Mouse (Mus musculus) forebrain, embryonic 11.5 days (tissue): Measurements from ENCODE around the gene Dpp7. TPM values are rescaled to one million over a fixed set of nuclear protein-coding genes. Genes with fewer than 3 reads are reported as not detected.

Source experiments
- ATAC-seq: fragments of 200-750 bp; cut with Nextera tagmentation; replicated peaks from 2 replicates; pipeline ENCODE4 v1.8.0; 2017; ENCODE audit warnings: moderate TSS enrichment; ENCODE audit not compliant: low FRiP score
- DNase-seq: peaks from one replicate; pipeline ENCODE4 v3.0.0-alpha.2; 2017; ENCODE audit warnings: low spot score
- H3K27ac ChIP-seq: fragments of 300-500 bp; sonication (generic); 2 replicates; pipeline ENCODE4 v1.5.1; 2014; ENCODE audit warnings: low read depth, low read length
- H3K27me3 ChIP-seq: fragments of 300-500 bp; sonication (generic); 2 replicates; pipeline ENCODE4 v1.6.1; 2014; ENCODE audit warnings: mild to moderate bottlenecking, low read length, mixed read lengths; ENCODE audit not compliant: control insufficient read depth, insufficient read depth
- H3K36me3 ChIP-seq: fragments of 300-500 bp; sonication (generic); 2 replicates; pipeline ENCODE4 v1.6.1; 2014; ENCODE audit warnings: mild to moderate bottlenecking, low read length, moderate library complexity, mixed read lengths; ENCODE audit not compliant: control insufficient read depth, insufficient read depth
- H3K4me1 ChIP-seq: fragments of 300-500 bp; sonication (generic); replicated peaks from 2 replicates; pipeline ENCODE4 v1.6.1; 2014; ENCODE audit warnings: low read length, mixed read lengths; ENCODE audit not compliant: control insufficient read depth, insufficient read depth
- H3K4me2 ChIP-seq: fragments of 300-500 bp; sonication (generic); 2 replicates; pipeline ENCODE4 v1.6.1; 2014; ENCODE audit warnings: low read depth, mild to moderate bottlenecking, low read length, moderate library complexity, mixed read lengths; ENCODE audit not compliant: severe bottlenecking
- H3K4me3 ChIP-seq: fragments of 300-500 bp; sonication (generic); 2 replicates; pipeline ENCODE4 v1.5.1; 2014; ENCODE audit warnings: low read depth, low read length
- H3K9ac ChIP-seq: fragments of 300-500 bp; sonication (generic); 2 replicates; pipeline ENCODE4 v1.6.1; 2014; ENCODE audit warnings: low read length
- H3K9me3 ChIP-seq: fragments of 300-500 bp; sonication (generic); 2 replicates; pipeline ENCODE4 v1.6.1; 2016; ENCODE audit warnings: low read length, mixed read lengths; ENCODE audit not compliant: control insufficient read depth
- WGBS: fragments of 180-500 bp; shearing (Covaris S2); extraction: QIAGEN DNeasy Blood & Tissue Kit; methylation state at CpG from one replicate; pipeline ENCODE4 v1.1.7; 2014; 5-methylcytosine and 5-hydroxymethylcytosine counted together
- polyA plus RNA-seq: library from polyadenylated mRNA; unstranded; fragments of >200 nt; fragmentation: Nextera tagmentation; extraction: Ambion mirVana; gene quantifications from 2 replicates; pipeline ENCODE4 v1.2.1, GENCODE M21; 2014

The Dpp7 gene
- polyA plus RNA-seq, 1 experiment from 2014 or later: 20.5 TPM

DNA sequence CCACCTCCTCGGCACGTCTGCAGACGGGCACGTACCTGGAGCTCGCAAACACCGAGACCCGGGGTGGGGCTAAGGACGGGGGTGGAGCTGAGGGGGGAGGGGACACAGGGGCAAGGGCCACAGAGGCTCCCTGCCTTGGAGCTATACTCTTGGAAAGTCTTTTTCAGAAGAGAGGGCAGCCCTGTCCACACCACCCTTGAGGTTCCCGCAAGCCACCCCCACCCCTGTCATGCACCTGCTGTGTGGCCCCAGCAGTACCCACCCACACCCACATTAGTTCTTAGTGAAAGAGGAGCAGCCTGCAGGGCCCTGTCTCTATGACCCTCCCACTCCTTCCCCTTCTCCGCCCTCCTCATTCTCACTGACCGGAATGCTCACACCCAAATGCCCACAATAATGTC is 44.7 kb downstream of the Dpp7 start:
- no peak overlapping the region for H3K4me2 ChIP-seq
- no peak for DNase-seq
- H3K9ac ChIP-seq: no peak overlapping the region
- no peaks in the 10 kb centered on the region for H3K9me3 ChIP-seq
- 5% methylated on average over 11 of the region's 11 CpGs for WGBS
- no peak overlapping the region for H3K27ac ChIP-seq
- no peak overlapping the region for H3K4me3 ChIP-seq
- no peaks in the 10 kb centered on the region for H3K36me3 ChIP-seq
- ATAC-seq: no peak
- H3K27me3 ChIP-seq: peaks cover 33% of the 10 kb centered on the region
- H3K4me1 ChIP-seq: no peaks in the 10 kb centered on the region

DNA sequence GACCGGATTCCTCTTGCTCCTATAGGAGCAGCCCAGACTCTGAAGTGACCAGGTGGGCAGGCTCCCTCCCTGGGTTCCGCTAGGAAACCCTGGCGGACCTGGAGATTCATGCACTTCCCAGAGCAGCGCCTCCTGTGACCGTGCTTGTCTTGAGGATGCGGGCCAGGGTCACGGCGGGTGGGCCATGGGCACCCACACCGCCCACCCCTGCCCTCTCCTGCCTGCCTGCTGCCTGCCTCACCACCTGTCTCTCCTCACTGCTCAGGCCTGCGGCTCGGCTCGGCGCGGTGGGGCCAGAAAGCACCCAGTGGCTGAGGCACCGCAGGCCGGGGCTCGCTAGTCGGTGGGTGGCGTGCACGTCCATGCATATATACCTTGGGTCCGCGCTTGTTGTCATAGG is 45.2 kb downstream of the Dpp7 start:
- no peak for ATAC-seq
- no peaks in the 10 kb centered on the region for H3K4me1 ChIP-seq
- no peak overlapping the region for H3K9ac ChIP-seq

DNA sequence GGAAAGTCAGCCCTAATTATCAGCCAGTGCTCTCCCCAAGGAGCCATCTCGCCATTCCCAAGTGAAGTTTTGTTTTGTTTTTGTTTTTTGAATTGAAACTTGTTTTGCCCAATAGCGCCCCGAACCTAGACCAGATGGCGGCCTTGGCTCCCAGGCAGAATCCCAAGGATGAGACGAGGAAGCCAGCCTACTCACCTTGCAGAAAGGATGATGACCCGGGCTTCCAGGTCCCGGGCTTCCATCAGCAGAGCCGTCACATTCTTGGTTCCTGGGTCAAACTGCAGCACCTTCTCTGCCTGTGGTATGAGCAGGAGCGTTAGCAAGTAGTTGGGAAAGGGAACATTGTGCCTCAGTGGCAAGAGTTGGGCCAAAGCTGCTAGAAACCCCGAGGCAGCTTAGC is 46.0 kb downstream of the Dpp7 start:
- Histone ChIP-seq H3K27me3 (peaks cover 41% of the 10 kb centered on the region), H3K27ac (no peak overlapping the region), H3K4me1 (no peaks in the 10 kb centered on the region; the same call in 1 of the 2 replicates), H3K9me3 (no peaks in the 10 kb centered on the region), H3K4me2 (no peak overlapping the region), H3K4me3 (no peak overlapping the region), H3K9ac (no peak overlapping the region), H3K36me3 (no peaks in the 10 kb centered on the region)
- DNase-seq (no peak), ATAC-seq (no peak)
- WGBS: 47% methylated on average over 10 of the region's 10 CpGs

More for the DNA sequence above, 45.2 kb downstream of the Dpp7 start:
- under 1% methylated on average over 22 of the region's 22 CpGs for WGBS
- Histone ChIP-seq H3K27me3 (peaks cover 34% of the 10 kb centered on the region), H3K4me3 (no peak overlapping the region), H3K4me2 (no peak overlapping the region), H3K36me3 (no peaks in the 10 kb centered on the region), H3K27ac (no peak overlapping the region), H3K9me3 (no peaks in the 10 kb centered on the region)
- DNase-seq: no peak

DNA sequence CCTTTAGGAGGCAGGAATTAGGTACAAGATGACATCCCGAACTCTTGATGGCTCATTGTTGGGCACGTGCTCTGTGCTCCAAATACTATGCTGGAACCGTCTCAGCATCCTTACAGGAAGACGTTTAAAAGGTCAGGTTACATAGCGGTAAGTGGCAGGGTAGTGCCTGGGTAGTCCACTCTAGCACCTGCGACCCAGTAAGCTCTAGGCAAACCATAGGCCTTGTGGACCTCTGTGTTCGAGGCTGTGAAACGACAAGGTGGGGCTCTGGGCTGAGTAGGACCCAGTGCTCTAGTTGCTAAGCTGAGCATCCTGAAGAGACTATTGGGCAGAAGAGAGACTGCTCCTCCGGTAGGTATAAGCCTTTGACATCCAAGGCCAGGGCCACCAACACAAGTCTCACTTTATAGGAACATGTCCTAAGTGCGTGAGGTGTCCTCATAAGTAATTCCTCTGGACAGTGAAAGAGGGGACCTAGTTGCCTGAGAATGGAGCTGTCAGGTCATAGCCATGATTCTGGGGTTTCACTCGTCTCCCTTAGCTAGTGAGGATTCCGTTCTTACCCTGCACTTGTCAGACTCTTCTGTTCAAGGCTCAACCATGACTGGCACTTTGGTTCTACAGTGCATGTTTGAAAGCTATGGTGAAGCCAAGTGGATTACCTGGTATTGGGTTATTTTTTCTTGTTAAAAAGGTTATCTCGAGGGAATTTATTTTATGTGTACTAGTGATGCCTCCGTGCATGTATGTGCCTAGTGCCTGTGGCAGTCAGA is 50.4 kb downstream of the Dpp7 start:
- Histone ChIP-seq H3K9ac (peak overlapping the region; percentile 58), H3K27me3 (peaks cover 18% of the 10 kb centered on the region)
- ATAC-seq: no peak

DNA sequence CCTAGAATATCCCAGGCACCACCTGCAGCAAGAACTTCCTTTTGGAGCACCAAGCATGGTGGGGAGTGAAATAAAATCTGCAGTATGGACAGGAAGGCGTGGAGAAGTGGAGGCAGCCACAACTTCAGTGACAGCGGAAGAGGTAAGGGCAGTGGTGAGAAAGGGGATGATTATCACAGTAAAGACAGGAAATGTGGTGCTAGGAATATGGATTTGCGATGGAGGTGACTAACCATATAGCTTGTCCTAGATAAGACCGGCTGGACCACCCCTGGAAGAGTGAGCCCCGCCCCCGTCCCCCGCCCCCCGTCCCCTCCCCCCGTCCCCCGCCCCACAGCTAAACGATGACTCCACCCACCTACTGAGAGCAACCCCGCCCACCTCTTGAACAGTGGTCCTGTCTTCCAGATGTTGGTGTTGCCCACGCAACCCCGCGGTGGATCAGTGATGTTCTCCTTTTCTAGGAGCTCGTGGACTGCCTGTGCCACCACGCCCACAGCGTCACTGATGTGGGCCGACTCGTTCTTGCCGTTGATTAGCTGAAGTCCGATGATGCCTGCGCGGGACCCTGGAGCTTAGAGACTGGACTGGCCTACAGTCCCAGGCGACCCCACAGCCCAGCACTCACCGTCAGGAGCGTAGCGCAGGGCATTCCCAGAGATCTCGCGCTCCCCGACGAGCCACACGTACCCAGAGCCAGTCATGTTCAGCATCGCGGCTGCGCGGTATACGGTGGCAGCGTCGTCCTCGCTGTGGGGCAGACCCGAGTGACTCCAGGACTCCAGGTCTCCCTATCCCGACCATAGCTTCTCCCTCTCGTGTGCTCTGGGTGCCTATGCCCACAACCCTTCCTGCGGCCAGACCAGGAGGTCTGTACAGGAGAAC is 51.3 kb downstream of the Dpp7 start:
- WGBS: 3% methylated on average over 45 of the region's 45 CpGs
- peak overlapping the region; percentile 90 for H3K4me2 ChIP-seq
- H3K27ac ChIP-seq: no peak overlapping the region
- ATAC-seq: peak; percentile 80
- H3K4me1 ChIP-seq: peaks cover 2% of the 10 kb centered on the region; the same call in 1 of the 2 replicates
- peak overlapping the region; percentile 58 for H3K9ac ChIP-seq
- H3K36me3 ChIP-seq: no peaks in the 10 kb centered on the region
- peak; percentile 78 for DNase-seq
- peak overlapping the region; percentile 34 for H3K4me3 ChIP-seq
- peaks cover 12% of the 10 kb centered on the region for H3K27me3 ChIP-seq
- H3K9me3 ChIP-seq: no peaks in the 10 kb centered on the region

More for the DNA sequence above, 50.4 kb downstream of the Dpp7 start:
- no peaks in the 10 kb centered on the region for H3K36me3 ChIP-seq
- WGBS: 48% methylated on average over 14 of the region's 14 CpGs
- no peak overlapping the region for H3K27ac ChIP-seq
- H3K4me1 ChIP-seq: peaks cover 2% of the 10 kb centered on the region; the same call in 1 of the 2 replicates
- DNase-seq: no peak
- peak overlapping the region; percentile 34 for H3K4me3 ChIP-seq
- no peaks in the 10 kb centered on the region for H3K9me3 ChIP-seq
- peak overlapping the region; percentile 90 for H3K4me2 ChIP-seq

DNA sequence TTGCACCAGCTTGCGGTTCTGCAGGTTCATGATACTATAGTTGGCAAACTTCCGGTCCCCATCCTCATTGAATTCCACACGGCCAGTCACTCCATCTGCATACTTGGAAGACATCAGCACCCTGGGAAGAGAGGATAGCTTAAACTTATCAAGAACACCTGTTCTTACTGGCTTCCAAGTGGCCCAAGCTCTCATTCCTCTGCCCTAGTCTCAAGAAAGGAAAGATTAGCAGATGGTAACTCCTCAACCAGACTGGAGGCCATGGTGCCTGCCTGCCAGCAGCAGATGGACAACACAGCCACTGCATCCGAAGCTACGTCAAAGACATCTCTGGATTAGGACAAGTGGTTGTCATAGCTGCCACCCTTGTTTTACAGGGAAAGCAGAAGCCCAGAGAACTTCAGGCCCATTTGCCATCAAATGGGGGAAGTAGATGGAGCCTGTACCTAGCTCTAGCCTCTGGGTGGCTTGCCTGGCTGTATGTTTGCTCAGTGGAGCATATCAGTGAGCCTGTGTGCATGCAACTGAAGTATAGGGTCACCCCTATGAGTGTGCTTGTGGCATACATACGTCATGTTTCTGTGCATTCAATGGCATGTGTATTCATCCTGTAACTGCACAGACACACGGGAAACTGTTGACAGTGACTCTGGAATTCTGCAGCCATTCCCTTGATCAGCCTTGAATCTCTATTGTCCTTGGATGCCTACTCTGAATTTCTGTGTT is 52.1 kb downstream of the Dpp7 start:
- H3K9ac ChIP-seq: no peak overlapping the region
- no peak for DNase-seq

DNA sequence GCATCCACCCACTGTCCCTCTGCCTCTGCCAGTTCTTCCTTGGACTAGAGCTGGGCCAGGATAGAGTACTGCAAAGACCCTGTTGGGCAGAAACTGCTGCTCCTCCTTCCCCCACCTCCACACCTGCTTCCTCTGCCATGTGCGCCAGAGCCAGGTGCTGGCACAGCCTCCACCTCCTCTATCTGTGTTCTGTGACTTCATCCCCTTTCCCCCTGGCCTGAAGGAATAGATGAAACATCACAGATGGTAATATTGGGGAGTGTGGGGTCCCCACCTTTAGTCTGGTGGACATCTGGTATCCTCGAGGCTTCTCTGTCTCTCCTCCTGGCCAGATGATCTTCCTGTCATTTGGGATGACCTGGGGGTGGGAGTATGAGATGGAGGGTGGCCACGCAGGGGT is 52.7 kb downstream of the Dpp7 start:
- H3K4me3 ChIP-seq: no peak overlapping the region
- WGBS: 79% methylated on average over 3 of the region's 3 CpGs
- peaks cover 7% of the 10 kb centered on the region for H3K27me3 ChIP-seq
- H3K9me3 ChIP-seq: no peaks in the 10 kb centered on the region
- peaks cover 2% of the 10 kb centered on the region; the same call in 1 of the 2 replicates for H3K4me1 ChIP-seq
- H3K9ac ChIP-seq: no peak overlapping the region
- no peak for ATAC-seq
- H3K27ac ChIP-seq: no peak overlapping the region
- DNase-seq: no peak
- H3K36me3 ChIP-seq: no peaks in the 10 kb centered on the region
- H3K4me2 ChIP-seq: no peak overlapping the region

More for the DNA sequence above, 52.1 kb downstream of the Dpp7 start:
- H3K36me3 ChIP-seq: no peaks in the 10 kb centered on the region
- no peak for ATAC-seq
- H3K4me3 ChIP-seq: no peak overlapping the region
- H3K4me2 ChIP-seq: peak overlapping the region; percentile 90
- WGBS: 74% methylated on average over 7 of the region's 7 CpGs
- H3K27ac ChIP-seq: no peak overlapping the region
- H3K27me3 ChIP-seq: peaks cover 8% of the 10 kb centered on the region
- peaks cover 2% of the 10 kb centered on the region; the same call in 1 of the 2 replicates for H3K4me1 ChIP-seq
- no peaks in the 10 kb centered on the region for H3K9me3 ChIP-seq
